Mouse (Mus musculus): ENCODE results near the gene Zfp341. TPM values are rescaled to one million over a fixed set of nuclear protein-coding genes. Genes with fewer than 3 reads are reported as not detected.

Zfp341 gene
- polyA plus RNA-seq, 1 experiment from 2014 or later, result 1.8 TPM

- Histone ChIP-seq H3K36me3 (ENCODE audit: inconsistent target) (peaks cover 19% of the 10 kb centered on the region; the same call in 1 of the 2 replicates), H3K4me3 (ENCODE audit: inconsistent target) (peak overlapping the region; percentile 98; the same call in 1 of the 2 replicates), H3K79me2 (ENCODE audit: inconsistent target) (peaks cover 70% of the 10 kb centered on the region), H3K27ac (peak overlapping the region; percentile 95; the same call in 1 of the 2 replicates)
- WGBS (ENCODE audit: missing documents), result 88% methylated on average over 4 of the region's 4 CpGs
These were observed 46.0 kb downstream of the Zfp341 start for GRCm38 (mm10) chr2:154659070-154659469.

DNA sequence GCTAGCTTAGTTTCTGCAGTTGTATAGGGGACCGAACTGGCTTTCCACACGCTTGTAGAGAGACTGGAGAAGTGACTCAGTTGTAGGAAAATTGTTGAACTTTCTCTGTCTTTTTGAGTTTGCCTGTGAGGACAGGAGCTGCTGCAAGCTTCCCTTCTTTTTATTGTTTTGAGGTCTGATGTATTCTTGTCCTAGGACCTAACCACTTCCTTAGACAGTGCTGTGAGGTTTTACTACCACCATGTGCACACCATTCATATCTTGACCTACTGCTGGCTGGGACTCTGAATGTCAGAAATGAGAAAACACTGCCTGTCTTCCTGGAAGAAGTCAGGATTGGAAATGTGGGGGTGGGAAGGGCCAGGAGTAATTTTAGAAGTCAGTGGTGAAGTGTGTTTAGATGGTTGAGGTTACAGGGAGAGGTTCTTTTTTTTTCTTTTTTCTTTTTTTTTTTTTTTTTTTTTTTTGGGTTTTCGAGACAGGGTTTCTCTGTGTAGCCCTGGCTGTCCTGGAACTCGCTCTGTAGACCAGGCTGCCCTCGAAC is 46.5 kb downstream of the Zfp341 start:
- Histone ChIP-seq H3K4me3 (ENCODE audit: inconsistent target) (peak overlapping the region; percentile 98; the same call in 1 of the 2 replicates), H3K79me2 (ENCODE audit: inconsistent target) (peaks cover 76% of the 10 kb centered on the region), H3K27ac (peak overlapping the region; percentile 95; the same call in 1 of the 2 replicates), H3K36me3 (ENCODE audit: inconsistent target) (peaks cover 22% of the 10 kb centered on the region; the same call in 1 of the 2 replicates)
- WGBS (ENCODE audit: missing documents), result 10% methylated on average over 2 of the region's 5 CpGs

- Histone ChIP-seq H3K36me3 (ENCODE audit: inconsistent target) (peaks cover 35% of the 10 kb centered on the region; the same call in 1 of the 2 replicates), H3K79me2 (ENCODE audit: inconsistent target) (peaks cover 100% of the 10 kb centered on the region), H3K27ac (no peak overlapping the region), H3K4me3 (ENCODE audit: inconsistent target) (no peak overlapping the region)
- WGBS (ENCODE audit: missing documents), result 95% methylated on average over 7 of the region's 7 CpGs
These were observed 55.6 kb downstream of the Zfp341 start for GRCm38 (mm10) chr2:154668680-154669079.

- Histone ChIP-seq H3K36me3 (ENCODE audit: inconsistent target) (peaks cover 29% of the 10 kb centered on the region; the same call in 1 of the 2 replicates), H3K79me2 (ENCODE audit: inconsistent target) (peaks cover 100% of the 10 kb centered on the region), H3K4me3 (ENCODE audit: inconsistent target) (no peak overlapping the region), H3K27ac (no peak overlapping the region)
- 97% methylated on average over 3 of the region's 4 CpGs for WGBS (ENCODE audit: missing documents)
These were observed 57.0 kb downstream of the Zfp341 start for GRCm38 (mm10) chr2:154670106-154670505.

DNA sequence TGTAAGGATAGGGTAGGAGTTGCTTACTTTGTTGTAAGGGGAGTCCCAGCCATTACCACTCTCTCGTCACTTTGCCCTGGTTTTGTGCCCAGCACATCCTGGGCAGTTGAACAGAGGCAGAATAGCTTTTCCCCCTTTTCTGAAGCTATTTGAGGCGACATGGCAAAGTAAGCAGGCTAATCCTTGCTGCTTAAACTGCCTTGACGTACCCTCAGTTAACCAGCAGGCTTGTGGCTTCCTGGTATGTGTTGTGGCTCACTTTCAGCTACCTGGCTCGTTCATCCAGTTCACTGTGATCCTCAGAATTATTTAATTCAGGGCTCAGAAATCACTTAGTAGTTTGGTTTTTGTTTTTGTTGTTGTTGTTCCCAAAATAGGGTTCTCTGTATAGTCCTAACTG is 57.6 kb downstream of the Zfp341 start:
- peaks cover 100% of the 10 kb centered on the region for H3K79me2 ChIP-seq (ENCODE audit: inconsistent target)
- no peak overlapping the region for H3K4me3 ChIP-seq (ENCODE audit: inconsistent target)
- 79% methylated on average over 4 of the region's 4 CpGs for WGBS (ENCODE audit: missing documents)
- H3K36me3 ChIP-seq (ENCODE audit: inconsistent target), result peaks cover 32% of the 10 kb centered on the region; the same call in 1 of the 2 replicates
- no peak overlapping the region for H3K27ac ChIP-seq

DNA sequence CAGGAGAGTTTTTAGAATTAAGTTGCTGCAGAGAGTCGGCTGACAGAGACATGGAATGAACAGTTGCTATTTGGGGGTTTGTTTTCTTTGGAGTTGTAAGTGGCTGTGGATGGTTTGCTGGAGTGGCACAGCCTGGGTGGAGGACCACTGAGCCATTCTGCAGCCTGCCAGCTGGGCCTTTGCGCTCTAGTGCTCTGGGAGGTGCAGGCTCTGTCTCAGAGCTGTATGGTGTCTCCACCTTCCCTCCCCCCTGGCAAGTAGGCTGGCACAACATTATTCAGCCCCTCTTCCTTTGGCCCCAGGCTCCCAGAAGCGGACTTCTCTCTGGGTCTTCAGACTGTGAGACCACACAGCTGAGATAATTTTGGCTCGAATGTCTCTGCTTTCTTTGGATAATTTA is 60.9 kb downstream of the Zfp341 start:
- Histone ChIP-seq H3K4me3 (ENCODE audit: inconsistent target) (no peak overlapping the region), H3K79me2 (ENCODE audit: inconsistent target) (peaks cover 100% of the 10 kb centered on the region), H3K36me3 (ENCODE audit: inconsistent target) (peaks cover 23% of the 10 kb centered on the region; the same call in 1 of the 2 replicates), H3K27ac (no peak overlapping the region)
- WGBS (ENCODE audit: missing documents), result 82% methylated on average over 4 of the region's 4 CpGs

DNA sequence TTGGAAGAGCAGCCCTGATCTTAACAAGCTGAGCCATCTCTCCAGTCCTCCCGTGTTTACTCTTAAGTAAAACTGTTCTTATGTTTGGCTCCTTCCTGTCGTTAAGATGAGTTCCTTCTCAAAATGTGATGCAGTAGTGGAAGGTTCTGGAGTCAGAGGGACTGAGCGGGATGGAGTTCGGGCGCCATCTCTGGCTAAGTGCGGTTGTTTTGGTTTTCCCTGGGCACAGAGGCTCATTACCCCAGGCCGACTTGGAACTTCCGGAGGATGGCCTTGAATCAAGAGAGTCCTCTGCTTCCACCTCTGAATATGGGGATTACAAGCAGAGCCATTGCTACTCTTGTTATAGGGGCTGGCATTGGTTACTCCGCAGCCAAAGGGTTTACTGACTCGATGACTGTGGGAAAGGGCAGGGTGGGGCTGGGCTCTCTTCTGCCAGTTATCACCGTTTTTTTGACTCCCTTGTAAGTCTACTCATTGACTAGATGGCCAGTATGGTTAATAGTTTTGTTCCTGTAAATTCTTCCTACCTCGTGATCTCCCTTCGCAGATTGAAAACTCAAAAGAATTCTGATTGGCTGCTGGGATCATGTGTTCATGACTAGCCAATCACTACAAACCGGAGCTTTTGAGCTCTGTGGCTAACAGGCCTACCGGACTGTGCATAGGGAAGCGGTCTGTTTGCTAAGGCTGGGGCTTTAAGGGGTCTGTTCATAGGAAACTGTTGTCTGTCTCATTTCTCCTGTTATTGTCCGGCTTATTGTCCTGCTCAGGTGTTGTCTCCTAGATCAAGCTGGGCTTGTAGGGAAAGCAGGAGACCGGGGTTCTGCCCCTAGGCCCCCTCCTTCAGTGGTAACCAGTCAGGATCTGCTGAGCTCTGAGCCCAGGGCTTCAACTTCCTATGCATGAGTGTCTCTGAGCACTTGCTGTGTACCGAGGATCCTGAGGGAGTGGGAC is 63.8 kb downstream of the Zfp341 start:
- 0 out of 2 replicates have a peak overlapping the region, but pooled peaks have one; percentile 8 for H3K27ac ChIP-seq

GRCm38 (mm10) chr2:154677651-154678139 is 64.6 kb downstream of the Zfp341 start:
- Histone ChIP-seq H3K4me3 (ENCODE audit: inconsistent target) (no peak overlapping the region), H3K36me3 (ENCODE audit: inconsistent target) (peaks cover 17% of the 10 kb centered on the region; the same call in 1 of the 2 replicates)
- WGBS (ENCODE audit: missing documents), result 85% methylated on average over 7 of the region's 10 CpGs

More for the DNA sequence above, 63.8 kb downstream of the Zfp341 start:
- H3K36me3 ChIP-seq (ENCODE audit: inconsistent target), result peaks cover 18% of the 10 kb centered on the region; the same call in 1 of the 2 replicates
- peaks cover 100% of the 10 kb centered on the region for H3K79me2 ChIP-seq (ENCODE audit: inconsistent target)
- no peak overlapping the region; the same call in 1 of the 2 replicates for H3K4me3 ChIP-seq (ENCODE audit: inconsistent target)
- 74% methylated on average over 19 of the region's 19 CpGs for WGBS (ENCODE audit: missing documents)

GRCm38 (mm10) chr2:154678995-154679394 is 65.9 kb downstream of the Zfp341 start:
- Histone ChIP-seq H3K36me3 (ENCODE audit: inconsistent target) (peaks cover 17% of the 10 kb centered on the region; the same call in 1 of the 2 replicates), H3K27ac (no peak overlapping the region), H3K79me2 (ENCODE audit: inconsistent target) (peaks cover 100% of the 10 kb centered on the region), H3K4me3 (ENCODE audit: inconsistent target) (no peak overlapping the region)
- WGBS (ENCODE audit: missing documents), result 83% methylated on average over 3 of the region's 3 CpGs

More at GRCm38 (mm10) chr2:154677651-154678139, 64.6 kb downstream of the Zfp341 start:
- H3K27ac ChIP-seq, result 0 out of 2 replicates have a peak overlapping the region, but pooled peaks have one; percentile 8
- peaks cover 100% of the 10 kb centered on the region for H3K79me2 ChIP-seq (ENCODE audit: inconsistent target)

DNA sequence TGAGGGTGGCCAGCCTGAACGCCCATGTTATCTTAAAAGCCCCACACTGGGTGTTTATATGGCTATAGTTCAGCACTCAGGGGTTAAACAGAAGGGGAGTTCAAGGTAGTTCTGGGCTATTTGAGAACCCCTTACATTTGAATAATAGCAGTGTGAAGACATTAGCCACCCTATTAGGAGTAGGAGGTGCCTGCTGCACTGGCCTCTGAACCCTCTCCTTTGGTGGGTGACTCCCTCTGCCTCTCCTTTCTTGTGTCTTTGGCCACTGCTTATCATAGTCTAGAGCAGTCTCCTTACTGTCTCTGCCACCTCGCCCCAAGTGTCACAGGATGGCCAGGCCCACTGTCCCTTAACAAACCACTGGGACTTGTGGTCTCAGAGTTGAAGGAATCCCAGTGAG is 67.2 kb downstream of the Zfp341 start:
- no peak overlapping the region for H3K27ac ChIP-seq
- 95% methylated on average over 2 of the region's 2 CpGs for WGBS (ENCODE audit: missing documents)
- H3K79me2 ChIP-seq (ENCODE audit: inconsistent target), result peaks cover 100% of the 10 kb centered on the region
- H3K36me3 ChIP-seq (ENCODE audit: inconsistent target), result peaks cover 23% of the 10 kb centered on the region; the same call in 1 of the 2 replicates
- H3K4me3 ChIP-seq (ENCODE audit: inconsistent target), result no peak overlapping the region

- 91% methylated on average over 6 of the region's 6 CpGs for WGBS (ENCODE audit: missing documents)
- H3K36me3 ChIP-seq (ENCODE audit: inconsistent target), result peaks cover 19% of the 10 kb centered on the region; the same call in 1 of the 2 replicates
- peaks cover 100% of the 10 kb centered on the region for H3K79me2 ChIP-seq (ENCODE audit: inconsistent target)
- no peak overlapping the region for H3K27ac ChIP-seq
- no peak overlapping the region for H3K4me3 ChIP-seq (ENCODE audit: inconsistent target)
These were observed 67.8 kb downstream of the Zfp341 start for GRCm38 (mm10) chr2:154680941-154681340.

DNA sequence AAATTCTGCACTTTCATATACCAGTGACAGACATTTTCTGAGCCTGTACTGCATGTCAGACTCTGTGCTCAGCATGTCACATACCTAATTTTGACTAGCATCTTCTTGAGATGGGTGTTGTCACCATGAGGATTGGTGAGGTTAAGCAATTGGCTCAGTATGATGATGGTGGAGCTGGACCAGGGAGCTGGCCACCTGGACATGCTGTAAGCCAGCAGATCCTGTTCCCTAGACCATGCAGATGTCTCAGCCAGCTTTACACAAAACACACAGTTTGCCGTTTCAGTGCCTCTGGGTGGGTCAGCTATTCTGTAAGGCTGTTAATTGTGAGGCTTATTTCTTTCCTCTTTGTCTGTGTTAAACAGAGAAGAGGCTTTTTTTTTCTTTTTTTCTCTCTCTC is 69.6 kb downstream of the Zfp341 start:
- Histone ChIP-seq H3K27ac (no peak overlapping the region), H3K36me3 (ENCODE audit: inconsistent target) (peaks cover 19% of the 10 kb centered on the region; the same call in 1 of the 2 replicates), H3K4me3 (ENCODE audit: inconsistent target) (no peak overlapping the region), H3K79me2 (ENCODE audit: inconsistent target) (peaks cover 100% of the 10 kb centered on the region)
- 79% methylated on average over 1 of the region's 1 CpGs for WGBS (ENCODE audit: missing documents)

GRCm38 (mm10) chr2:154684901-154685470 is 71.9 kb downstream of the Zfp341 start:
- WGBS (ENCODE audit: missing documents), result 89% methylated on average over 7 of the region's 7 CpGs
- Histone ChIP-seq H3K4me3 (ENCODE audit: inconsistent target) (no peak overlapping the region), H3K36me3 (ENCODE audit: inconsistent target) (peaks cover 23% of the 10 kb centered on the region), H3K79me2 (ENCODE audit: inconsistent target) (peaks cover 100% of the 10 kb centered on the region), H3K27ac (no peak overlapping the region)

DNA sequence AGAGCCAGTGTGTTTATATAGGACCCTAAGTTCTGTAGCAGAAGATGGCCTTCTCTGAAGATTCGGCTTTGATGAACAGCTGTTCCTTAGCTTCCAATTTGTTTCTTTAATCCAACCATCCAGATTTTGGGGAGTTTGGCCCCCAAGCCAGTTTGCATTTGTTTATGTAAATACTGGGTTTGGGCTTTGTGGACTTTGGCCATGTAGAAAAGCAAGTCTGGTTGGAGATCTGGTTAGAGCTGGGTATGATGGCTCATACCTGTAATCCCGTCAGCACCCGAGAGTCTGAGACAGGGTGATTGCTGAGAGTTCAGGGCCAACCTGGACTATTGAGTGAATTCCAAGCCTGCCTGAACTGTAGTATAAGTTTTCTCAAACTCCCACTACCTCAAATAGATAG is 72.7 kb downstream of the Zfp341 start:
- whole genome bisulfite sequencing (ENCODE audit: missing documents), result 95% methylated on average over 3 of the region's 3 CpGs
- Histone ChIP-seq H3K36me3 (ENCODE audit: inconsistent target) (peaks cover 31% of the 10 kb centered on the region), H3K4me3 (ENCODE audit: inconsistent target) (no peak overlapping the region), H3K79me2 (ENCODE audit: inconsistent target) (peaks cover 100% of the 10 kb centered on the region), H3K27ac (no peak overlapping the region)
